Mouse (Mus musculus) c-Kit-positive CD71-negative TER-119-negative erythroid progenitor cells, embryonic 14.5 days (primary cell): ENCODE measurements around the gene Oxt.
"Not testable (repeated sequence)": the region's sequence is repeated elsewhere in the genome, so short reads cannot be mapped to it uniquely, and the experiment has no call there.

ENCODE experiments used
- DNase-seq: peaks from one replicate; pipeline ENCODE4 v3.0.0-alpha.2; 2013; ENCODE audit warnings: low read depth

The Oxt gene

DNA sequence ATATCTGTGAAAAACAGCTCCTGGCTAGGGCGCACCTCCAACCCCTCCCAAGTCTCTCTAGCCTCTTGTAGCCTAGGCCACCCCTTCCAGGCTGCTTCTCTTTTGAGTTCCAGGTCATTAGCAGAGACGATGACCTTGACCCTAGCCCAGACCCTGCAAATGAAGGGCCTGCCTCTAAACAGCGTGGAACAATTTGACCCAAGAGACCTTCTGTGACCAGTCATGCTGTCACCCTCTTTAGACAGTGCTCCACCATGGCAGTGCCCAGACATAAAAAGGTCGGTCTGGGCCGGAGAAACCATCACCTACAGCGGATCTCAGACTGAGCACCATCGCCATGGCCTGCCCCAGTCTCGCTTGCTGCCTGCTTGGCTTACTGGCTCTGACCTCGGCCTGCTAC, at the start of gene Oxt:
Gene Oxt (plus strand): TSS at position 301 of the 400 bp plus-strand sequence.
- no peak for DNase-seq

DNA sequence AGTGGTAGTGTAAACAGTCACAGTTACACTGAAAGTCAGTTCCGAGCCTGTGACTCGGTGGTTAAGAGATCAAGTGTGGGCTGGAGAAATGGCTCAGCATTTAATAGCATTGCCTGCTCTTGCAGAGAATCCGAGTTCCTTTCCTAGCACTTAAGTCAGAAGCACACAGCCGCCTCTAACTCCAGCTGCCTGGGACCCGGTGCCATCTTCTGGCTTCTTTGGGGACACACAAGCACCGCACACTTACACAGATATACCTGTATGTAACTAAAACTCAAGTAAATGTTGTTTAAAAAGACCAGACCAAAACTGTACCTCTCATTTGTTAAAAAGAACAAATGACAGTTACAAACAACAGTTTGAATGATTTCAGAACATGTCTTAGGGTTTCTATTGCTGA, 47.5 kb upstream of the Oxt start:
- DNase-seq, result no peak

DNA sequence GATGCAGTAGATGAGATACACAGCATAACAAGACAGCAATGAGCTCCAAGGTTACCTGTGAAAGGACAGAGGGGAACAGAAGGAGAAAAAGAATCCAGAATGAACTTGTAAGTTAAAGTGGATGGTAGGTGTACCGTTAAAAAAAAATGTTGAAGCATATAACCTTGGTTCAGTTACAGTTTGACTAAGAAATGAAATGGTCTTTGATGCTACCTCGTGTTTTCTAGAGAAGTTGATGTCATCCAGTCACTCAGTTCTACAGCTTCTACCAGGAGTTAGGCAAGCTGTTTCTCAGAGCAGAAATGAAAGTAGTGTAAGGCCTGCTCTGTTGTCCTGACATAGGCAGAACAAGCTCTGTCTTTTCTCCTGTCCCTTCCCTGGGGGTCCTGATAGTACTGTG, 46.7 kb upstream of the Oxt start:
- DNase-seq, result no peak

DNA sequence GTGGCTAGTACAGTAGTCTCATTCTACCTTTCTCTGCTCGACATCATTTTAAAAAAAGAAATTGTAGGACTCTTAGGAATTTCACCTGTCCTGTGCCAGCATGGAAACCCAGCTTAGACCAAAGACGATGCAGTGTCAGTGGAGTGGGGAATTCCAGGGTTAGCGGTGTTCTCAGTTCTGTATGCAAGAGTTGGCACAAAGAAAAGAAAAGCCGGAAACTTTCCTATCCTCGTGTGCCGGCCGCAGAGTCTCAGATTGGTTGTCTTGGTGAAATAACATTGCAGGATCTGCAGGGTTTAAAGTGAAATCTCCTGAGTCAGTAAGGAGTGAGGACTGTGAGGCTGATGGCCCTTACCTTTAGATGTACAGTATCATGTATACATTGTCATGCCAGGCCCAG, 46.0 kb upstream of the Oxt start:
- DNase-seq, result no peak

DNA sequence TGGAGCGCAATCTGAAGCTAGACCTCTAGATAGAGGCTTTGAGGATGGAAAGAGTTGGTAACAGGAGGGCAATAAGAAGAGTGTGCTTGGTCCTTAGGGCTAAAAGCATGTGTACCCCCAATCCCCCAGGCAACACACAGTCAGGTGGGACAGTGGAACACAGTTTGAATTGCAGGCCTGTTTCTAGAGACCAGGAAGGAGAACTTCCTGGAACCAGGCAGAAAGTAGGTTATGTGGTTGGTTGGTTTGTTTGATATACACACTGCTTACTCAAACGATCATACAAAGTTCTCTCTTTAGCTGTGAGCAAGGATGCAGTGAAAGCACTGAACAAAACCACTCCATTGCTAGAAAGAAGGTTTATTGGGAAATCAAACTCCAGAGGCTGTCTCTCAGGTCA, 43.8 kb upstream of the Oxt start:
- DNase-seq, result no peak

DNA sequence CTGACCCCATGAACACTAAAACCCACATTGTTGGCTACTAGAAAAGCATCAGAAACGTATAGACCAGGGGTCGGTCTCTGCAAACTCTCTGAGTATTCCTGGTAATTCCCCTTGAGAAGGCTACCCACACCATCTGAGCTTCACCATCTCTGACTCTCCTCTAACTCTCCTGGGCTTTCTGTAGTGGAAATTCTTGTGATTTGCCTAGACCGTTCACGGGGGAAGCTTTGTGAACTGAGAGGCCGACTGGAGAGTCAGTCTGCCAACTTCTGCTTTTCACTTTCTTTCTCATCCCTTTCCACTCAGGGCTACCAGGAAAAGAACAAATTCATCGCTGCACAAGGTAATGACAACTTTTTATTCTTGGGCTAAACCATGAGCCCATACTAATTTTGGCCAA, 41.0 kb upstream of the Oxt start:
- DNase-seq, result no peak

DNA sequence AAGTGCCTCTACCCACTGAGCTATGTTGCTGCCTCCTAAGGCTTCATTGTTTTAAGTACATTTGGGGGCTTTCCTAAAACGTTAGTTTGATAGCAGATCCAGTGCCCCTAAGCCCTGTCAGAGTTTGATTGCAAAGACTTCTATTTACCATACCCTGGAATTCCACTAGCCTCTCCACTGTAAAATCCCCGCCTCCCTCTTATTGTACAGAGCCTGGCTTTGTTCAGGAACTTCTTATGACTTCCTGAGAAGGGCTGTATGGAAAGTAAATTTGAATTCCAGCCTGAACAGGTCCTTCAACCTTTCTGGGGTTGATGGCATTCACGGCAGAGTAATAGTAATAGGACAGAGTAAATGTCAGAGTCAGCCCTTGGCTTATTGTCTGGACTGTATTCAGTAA, 39.1 kb upstream of the Oxt start:
- no peak for DNase-seq

DNA sequence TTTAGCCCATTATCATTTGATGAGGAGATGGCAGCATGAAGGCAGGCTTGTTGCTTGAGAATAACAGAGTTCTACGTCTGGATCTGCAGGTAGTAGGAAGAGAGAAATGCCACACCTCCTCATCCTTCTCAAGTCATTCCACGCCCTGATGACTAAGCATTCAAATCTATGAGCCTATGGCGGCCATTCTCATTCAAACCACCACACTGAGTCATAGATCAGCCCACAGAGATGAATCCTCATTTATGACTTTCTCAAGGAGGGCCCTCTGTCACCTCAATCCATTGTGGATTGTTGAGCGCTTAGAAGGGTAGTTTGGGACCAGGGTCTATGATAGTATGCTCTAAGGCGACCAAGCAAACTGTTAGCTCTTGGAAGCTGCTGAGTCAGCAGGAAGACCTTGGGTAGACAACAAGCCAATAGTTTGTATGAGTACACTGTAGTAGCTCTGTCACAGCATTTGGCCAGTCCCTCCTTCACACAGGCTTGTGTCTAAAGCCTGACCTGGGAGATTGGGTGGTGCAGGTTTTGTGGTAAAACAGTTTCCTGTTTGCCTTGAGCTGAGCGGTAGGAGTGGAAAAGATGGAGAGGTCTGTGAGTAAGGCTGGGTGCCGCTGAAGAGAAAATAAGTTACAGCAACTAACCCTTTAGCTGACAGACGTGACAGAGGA, 37.0 kb upstream of the Oxt start:
- DNase-seq, result peak; percentile 25

DNA sequence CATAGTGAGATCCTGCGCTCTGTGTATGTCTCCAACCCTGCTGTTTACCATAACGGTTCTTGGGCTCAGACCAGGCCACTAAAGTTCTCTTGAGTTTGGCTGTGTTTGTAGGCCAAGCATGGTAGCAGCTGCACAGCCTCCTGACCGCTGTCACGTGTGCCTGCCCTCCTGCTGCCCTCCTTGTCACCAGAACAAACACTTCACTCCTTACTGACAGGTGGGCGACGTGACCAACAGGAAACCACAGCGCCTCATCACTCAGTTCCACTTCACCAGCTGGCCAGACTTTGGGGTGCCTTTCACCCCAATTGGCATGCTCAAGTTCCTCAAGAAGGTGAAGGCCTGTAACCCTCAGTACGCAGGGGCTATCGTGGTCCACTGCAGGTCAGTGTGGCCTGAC, 35.7 kb upstream of the Oxt start:
- no peak for DNase-seq

DNA sequence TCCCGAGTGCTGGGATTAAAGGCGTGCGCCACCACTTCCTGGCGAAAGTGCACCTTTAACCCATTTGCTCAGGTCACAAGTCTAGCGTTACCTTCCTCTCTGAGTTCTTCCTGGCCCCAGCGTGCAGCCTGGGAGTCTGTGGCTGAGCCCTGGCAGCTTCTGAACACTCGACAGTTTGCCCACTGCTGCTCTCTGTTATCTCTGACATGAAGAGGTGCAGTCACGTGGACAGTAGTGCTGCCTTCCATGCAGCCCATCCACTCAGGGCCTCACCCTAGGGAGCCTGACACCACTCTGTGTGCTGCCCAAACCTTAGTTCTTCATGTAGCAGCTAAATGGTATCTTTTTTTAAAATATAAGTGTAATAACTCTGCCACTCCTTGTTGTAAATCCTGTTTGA, 29.0 kb upstream of the Oxt start:
- DNase-seq, result no peak

DNA sequence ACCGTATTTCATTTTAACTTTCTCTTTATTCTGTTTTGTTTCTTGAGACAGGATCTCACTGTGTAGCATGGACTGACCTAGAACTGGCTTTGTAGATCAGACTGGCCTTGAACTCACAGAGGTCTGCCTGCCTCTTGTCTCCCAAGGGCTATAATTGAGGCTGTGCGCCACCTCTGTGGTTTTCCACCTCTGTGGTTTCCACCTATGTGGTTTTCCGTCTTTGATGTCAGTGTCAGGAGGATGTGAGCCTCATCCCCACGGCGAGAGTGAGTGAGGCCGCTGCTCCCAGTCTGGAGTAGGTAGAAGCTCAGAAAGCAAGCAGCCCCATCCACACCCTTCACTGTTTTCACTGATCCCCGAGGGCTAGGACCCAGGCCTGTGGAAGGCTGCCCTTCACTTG, 21.1 kb upstream of the Oxt start:
- DNase-seq, result no peak

DNA sequence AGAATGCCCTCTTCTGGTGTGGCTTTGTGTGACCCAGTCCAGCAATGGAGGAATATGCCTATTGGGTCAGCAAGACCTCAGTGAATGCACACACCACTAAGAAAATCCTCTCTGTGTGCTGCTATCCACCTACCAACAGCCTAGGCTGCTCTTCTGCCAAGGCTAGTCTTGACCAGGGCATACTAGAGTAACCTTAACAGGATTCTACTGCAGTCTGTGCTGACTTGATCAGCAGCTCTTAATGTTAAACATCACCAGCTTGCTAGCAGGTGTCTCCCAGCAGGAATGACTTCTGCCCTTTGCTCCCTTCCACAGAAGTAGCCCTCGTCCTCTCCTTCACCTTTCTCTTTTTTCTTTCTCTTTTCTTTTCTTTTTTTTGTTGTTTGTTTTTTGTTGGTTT, 19.7 kb upstream of the Oxt start:
- DNase-seq, result no peak

DNA sequence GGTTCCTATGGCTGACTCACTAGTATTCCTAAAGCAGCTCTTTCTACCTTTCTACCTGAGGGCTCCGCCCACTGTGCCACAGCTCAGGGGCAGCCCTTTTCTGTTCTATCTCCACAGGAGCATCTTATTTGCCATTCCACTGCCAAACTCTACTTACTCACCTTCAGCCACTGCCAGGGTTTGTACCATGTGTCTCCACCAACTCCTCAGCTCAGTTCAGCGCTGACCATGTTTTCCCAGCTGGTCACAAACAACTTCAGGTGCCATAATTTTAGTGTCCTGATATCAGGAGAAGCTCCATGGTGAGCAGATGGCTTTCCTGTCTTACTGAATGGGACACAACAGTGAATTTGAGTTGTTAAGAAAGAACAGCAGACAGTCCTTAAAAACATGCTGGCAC, 18.5 kb upstream of the Oxt start:
- DNase-seq, result no peak

DNA sequence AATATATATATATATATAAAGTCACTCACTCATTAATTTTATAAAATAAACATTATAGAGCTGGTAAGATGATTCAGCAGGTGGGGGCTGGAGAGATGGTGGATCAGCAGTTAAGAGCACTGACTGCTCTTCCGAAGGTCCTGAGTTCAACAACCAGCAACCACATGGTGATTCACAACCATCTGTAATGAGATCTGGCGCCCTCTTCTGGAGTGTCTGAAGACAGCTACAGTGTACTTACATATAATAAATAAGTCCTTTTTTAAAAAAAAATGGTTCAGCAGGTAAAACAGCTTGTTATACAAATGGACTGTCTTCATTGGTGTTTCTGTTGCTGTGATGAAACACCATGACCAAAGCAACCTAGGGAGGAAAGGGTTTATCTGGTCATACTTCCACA, 18.0 kb upstream of the Oxt start:
- DNase-seq, result no peak

DNA sequence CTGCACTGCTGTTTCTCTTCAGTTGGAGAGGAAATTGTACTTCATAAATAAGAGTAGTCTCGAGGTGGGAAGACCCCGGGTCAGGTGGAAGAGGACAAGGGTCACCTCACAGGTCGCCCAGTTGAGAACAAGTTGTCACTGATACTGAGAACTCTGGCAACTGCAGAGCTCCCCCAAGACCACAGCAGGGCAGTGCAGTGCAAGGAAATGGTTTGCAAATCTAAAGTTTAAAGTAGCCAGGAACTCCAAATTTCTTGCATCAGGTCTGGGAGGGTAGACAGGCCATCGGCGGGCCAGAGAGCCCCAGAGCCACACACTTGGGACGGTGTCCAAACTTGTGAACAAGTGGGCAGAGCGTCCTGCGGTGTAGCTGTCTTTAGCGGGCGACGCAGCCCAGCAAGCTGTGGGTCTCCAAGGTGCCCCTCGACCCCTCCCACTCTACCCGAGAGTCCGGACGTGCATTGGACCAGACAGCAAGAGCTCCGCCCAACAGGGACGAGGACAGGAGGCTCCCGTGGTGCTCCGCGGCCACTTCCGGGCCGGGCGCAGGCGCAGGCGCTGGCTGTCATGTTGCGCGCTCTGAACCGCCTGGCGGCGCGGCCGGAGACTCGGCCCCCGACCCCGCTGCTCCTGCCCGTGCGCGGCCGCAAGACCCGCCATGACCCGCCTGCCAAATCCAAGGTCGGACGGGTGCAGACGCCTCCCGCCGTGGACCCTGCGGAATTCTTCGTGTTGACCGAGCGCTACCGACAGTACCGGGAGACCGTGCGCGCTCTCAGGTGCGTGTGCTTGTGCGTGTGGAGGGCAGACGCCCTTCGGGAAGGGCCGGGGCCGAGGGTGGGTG, 12.5 kb upstream of the Oxt start, which contains the start of gene Mrps26:
Gene Mrps26 (plus strand): TSS at position 531 of the 844 bp plus-strand sequence.
- peak; percentile 88 for DNase-seq

DNA sequence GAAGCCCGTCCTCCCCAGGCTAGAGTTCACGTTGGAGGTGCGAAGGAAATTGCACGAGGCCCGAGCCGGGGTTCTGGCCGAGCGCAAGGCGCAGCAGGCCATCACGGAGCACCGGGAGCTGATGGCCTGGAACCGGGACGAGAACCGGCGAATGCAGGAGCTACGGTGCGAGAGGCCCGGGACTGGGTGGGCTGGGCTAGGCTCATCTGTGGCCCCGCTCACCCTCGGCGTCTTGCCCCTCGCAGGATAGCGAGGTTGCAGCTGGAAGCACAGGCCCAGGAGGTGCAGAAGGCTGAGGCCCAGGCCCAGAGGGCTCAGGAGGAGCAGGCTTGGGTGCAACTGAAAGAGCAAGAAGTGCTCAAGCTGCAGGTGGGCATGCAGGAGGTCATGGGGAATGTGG, 11.9 kb upstream of the Oxt start:
- DNase-seq, result no peak

DNA sequence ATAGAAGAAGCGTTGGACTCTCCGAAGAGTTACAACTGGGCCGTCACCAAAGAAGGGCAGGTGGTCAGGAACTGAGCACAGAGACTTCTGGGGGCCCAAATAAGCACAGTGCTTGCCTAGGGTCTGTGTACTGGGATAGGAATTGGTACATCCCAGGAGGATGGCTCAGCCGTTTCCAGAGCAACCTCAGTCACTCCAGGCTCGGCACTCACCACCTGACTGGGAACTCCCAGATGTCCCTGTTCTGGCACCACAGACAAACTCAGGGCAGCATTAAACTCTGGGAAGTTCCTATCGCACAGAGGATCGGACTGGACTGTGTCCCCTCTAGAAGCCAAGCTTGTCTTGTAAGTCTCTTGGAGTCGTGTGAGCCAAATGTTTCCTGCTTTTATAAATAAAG, 11.0 kb upstream of the Oxt start:
- no peak for DNase-seq

DNA sequence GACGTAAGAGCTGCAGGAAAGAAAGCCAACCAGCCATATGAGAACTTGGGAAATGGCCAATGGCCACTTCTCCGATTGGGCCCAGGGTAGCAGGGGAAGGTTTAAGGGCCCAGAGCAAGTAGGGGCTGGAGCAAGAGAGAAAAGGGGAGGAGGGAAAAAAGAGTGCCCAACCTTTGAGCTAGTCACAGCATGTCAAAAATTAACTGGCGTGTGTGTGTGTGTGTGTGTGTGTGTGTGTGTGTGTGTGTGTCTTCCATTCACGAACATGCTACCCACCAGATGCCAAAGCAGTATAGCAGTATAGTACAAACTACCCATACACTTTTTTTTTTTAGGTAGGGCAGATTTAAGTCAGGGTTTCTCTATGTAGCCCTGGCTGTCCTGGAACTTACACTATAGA, 7.1 kb upstream of the Oxt start:
- DNase-seq, result no peak

DNA sequence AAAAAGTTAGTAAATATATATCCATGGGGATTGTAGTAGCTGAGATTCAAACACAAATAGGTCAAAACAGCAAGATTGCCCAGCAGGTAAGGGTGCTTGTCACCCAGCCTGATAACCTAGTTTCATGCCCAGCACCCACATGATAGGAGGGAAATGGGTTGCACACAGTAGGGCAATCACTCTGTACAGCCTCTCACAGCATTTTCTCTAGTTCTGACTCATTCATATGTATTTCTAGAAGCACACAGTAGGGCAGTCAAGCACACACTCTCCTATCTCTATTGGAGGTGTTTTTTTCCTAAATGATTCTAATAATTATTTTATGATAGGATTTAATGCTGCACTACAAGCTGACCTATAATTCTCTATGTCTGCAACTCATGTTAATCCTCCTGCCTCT, 6.0 kb upstream of the Oxt start:
- DNase-seq, result no peak

DNA sequence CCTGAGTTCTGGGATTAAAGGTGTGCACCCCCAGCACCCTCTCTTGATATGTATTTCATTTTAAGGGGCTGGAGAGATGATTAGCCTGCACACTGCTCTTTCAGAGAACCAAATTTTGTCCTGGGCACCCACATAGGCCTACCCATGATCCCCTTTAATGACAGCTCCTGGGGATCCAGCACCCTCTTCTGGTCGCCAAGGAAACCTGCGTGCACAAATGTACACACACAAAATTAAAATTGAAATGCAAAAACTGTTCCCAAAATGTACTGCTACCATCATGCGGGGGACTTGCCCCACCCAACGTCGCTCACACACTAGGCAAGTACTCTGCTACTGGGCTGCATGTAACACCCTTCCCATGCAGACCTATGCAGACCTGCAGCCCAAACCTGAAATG, 1.0 kb upstream of the Oxt start:
- no peak for DNase-seq

DNA sequence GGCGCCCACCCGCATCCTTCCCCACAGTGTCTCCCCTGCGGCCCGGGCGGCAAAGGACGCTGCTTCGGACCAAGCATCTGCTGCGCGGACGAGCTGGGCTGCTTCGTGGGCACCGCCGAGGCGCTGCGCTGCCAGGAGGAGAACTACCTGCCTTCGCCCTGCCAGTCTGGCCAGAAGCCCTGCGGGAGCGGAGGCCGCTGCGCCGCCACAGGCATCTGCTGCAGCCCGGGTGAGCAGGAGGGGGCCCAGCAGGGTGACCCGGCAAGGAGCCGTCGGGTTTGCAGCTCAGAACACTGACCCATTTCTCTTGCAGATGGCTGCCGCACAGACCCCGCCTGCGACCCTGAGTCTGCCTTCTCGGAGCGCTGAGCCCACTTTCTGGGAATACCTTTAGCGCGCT, 591 bp downstream of the Oxt start:
- not testable (repeated sequence) for DNase-seq

DNA sequence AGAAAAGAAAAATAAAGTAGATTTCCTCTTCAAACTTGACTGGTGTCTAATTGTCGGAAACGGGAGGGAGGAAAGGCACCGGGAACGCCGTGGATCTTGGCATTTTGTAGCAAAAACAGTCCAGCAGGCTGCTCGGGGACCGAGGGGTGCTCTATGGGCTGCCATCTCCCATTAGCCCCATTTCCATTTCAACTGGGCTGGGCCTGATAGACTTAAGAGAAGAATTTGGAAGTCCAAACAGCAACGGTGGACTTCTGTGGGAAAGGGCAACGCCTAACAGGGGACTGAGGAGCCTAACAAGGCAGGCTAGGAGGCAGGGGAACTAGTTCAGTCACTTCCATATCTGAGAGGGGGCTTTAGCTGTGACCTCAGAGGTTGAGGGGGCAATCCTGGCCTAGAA, 1.0 kb downstream of the Oxt start:
- no peak for DNase-seq

DNA sequence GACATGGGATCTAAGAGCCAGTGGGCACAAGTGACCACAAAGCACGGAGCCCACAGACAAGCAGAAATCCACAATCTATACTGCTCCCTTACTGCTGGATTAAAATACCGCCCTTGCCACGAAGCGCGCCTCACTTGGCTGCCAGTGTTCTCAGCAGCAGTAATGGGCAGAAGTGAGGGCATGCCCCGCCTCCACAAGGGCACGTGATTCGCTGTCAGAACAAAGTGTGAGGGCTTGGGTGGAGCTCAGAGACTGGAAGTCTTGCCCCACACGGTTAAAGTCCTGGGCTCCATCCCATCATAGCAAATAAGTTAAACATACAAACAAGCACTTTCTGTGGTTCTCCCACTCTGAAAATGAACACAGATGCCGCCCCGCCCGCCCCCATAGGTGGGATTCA, 1.7 kb downstream of the Oxt start:
- peak; percentile 51 for DNase-seq

DNA sequence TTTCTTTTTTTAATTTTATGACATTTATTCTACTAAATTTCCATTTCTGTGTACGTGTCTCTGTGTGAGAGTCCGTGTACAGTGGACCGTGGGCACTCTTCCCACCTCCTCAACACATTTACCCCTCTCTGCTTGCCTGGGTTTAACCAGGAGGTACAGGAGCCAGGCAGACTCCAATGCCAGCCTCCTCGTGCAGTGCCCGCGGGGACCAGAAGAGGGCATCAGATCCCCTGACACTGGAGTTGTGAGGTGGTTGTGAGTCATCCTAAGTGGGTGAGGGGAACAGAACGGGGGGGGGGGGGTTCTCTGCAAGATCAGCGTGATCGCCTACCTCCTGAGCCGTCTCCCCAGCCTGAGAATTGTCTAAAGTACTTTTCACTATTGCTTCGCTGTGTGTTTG, 2.2 kb downstream of the Oxt start:
- peak; percentile 50 for DNase-seq
